Mouse (Mus musculus): ENCODE measurements at regions not wholly inside any gene's neighbourhood (a gene's known extent, or its start where the extent isn't known, plus 50 kb on each side); places are given as distances from the start of the nearest gene placed in this dataset.

GRCm38 (mm10) chr2:51799856-51800255 lies 135.1 kb downstream of the Rbm43 start:
- DNase-seq: no peak

- peak in 1 of 2 experiments; percentile 31 for DNase-seq
These were observed 112.0 kb downstream of the Rbm43 start for GRCm38 (mm10) chr2:51822976-51823375.

GRCm38 (mm10) chr2:51830286-51830944 lies 104.5 kb downstream of the Rbm43 start:
- peak; percentile 58 to 80 for DNase-seq

- no peak for DNase-seq
These were observed 103.8 kb downstream of the Rbm43 start for GRCm38 (mm10) chr2:51830965-51831720.

- DNase-seq: no peak
These were observed 97.1 kb downstream of the Rbm43 start for GRCm38 (mm10) chr2:51837864-51838263.

GRCm38 (mm10) chr2:51840808-51841207 lies 94.2 kb downstream of the Rbm43 start:
- no peak for DNase-seq

- DNase-seq: no peak
These were observed 90.1 kb downstream of the Rbm43 start for GRCm38 (mm10) chr2:51844831-51845230.

- no peak for DNase-seq
These were observed 87.4 kb downstream of the Rbm43 start for GRCm38 (mm10) chr2:51847556-51847955.

GRCm38 (mm10) chr2:51847964-51848363 lies 87.0 kb downstream of the Rbm43 start:
- no peak for DNase-seq

- no peak for DNase-seq
These were observed 86.5 kb downstream of the Rbm43 start for GRCm38 (mm10) chr2:51848491-51848890.

- DNase-seq: no peak
These were observed 84.4 kb downstream of the Rbm43 start for GRCm38 (mm10) chr2:51850581-51850980.

GRCm38 (mm10) chr2:51851711-51852110 lies 83.3 kb downstream of the Rbm43 start:
- no peak for DNase-seq

- DNase-seq: peak; percentile 8 to 21
These were observed 77.7 kb downstream of the Rbm43 start for GRCm38 (mm10) chr2:51857226-51857625.

GRCm38 (mm10) chr2:51866045-51866444 lies 68.9 kb downstream of the Rbm43 start:
- DNase-seq: no peak

GRCm38 (mm10) chr2:51868878-51869510 lies 66.0 kb downstream of the Rbm43 start:
- DNase-seq: no peak

- no peak for DNase-seq
These were observed 63.4 kb downstream of the Rbm43 start for GRCm38 (mm10) chr2:51871571-51871970.
